Mouse (Mus musculus) megakaryocyte-erythroid progenitor cell, adult 5 weeks (primary cell): ENCODE results near the gene Ism2. TPM values are rescaled to one million over a fixed set of nuclear protein-coding genes. Genes with fewer than 3 reads are reported as not detected.

ENCODE experiments used
- polyA plus RNA-seq: library from polyadenylated mRNA; stranded (reverse); fragments of >175 nt; gene quantifications from 2 replicates; pipeline ENCODE4 v1.2.3, GENCODE M21; 2012

Ism2 gene
- polyA plus RNA-seq: not detected in 2 replicates

GRCm38 (mm10) chr12:87299657-87300440, at the start of gene Ism2:
Ism2 (minus strand) TSS chr12:87299705.

GRCm38 (mm10) chr12:87266108-87266826, 33.2 kb downstream of the Ism2 start, which contains the start of the genes Vipas39 and Ahsa1:
Vipas39 (minus strand) TSS chr12:87266256.
Ahsa1 (plus strand) TSS chr12:87266479.

GRCm38 (mm10) chr12:87238632-87239031, 60.9 kb downstream of the Ism2 start, which contains the start of gene Noxred1:
Noxred1 (minus strand) TSS chr12:87238732.

Other genes with a start within 250 kb of the Ism2 start
- gene Ngb, start 197.2 kb downstream of the Ism2 start, polyA plus RNA-seq: 0.06 TPM in 1 of 2 replicates, not detected in the other
- gene Gstz1, start 152.5 kb downstream of the Ism2 start, polyA plus RNA-seq: 4.7 and 5.7 TPM in 2 replicates
- gene Pomt2, start 151.7 kb downstream of the Ism2 start, polyA plus RNA-seq: 3.8 and 4.3 TPM in 2 replicates
- 0.05 and 0.06 TPM in 2 replicates for gene Samd15, start 100.0 kb downstream of the Ism2 start, polyA plus RNA-seq
- gene Tmed8, start 99.3 kb downstream of the Ism2 start, polyA plus RNA-seq: 0.73 and 1.0 TPM in 2 replicates
- 0.05 TPM in 1 of 2 replicates, not detected in the other for gene Noxred1, start 61.0 kb downstream of the Ism2 start, polyA plus RNA-seq
- gene Vipas39, start 33.4 kb downstream of the Ism2 start, polyA plus RNA-seq: 1.6 and 3.7 TPM in 2 replicates
- gene Ahsa1, start 33.2 kb downstream of the Ism2 start, polyA plus RNA-seq: 149 and 180 TPM in 2 replicates
- 55.5 and 69.3 TPM in 2 replicates for gene Sptlc2, start 88.7 kb upstream of the Ism2 start, polyA plus RNA-seq
- 2.4 TPM in 2 replicates for gene Slirp, start 144.2 kb upstream of the Ism2 start, polyA plus RNA-seq
- gene Alkbh1, start 144.3 kb upstream of the Ism2 start, polyA plus RNA-seq: 33.0 and 33.2 TPM in 2 replicates
- gene Snw1, start 172.6 kb upstream of the Ism2 start, polyA plus RNA-seq: 19.4 and 22.2 TPM in 2 replicates
- not detected in 2 replicates for gene Gm5788, start 195.0 kb upstream of the Ism2 start, polyA plus RNA-seq
- not detected in 2 replicates for gene Gm8300, start 214.6 kb upstream of the Ism2 start, polyA plus RNA-seq